Mouse (Mus musculus): ENCODE data around the gene Rbm3. TPM values are rescaled to one million over a fixed set of nuclear protein-coding genes. Genes with fewer than 3 reads are reported as not detected.
A peak's percentile ranks its signal among the peaks of the same experiment; 100 is the strongest.
"Not testable (repeated sequence)": the region's sequence is repeated elsewhere in the genome, so short reads cannot be mapped to it uniquely, and the experiment has no call there.

The Rbm3 gene
- polyA plus RNA-seq, 1 experiment: 235 TPM

- peak; percentile 85 to 91 for DNase-seq (ENCODE audit: extremely low spot score in 1 of 2, low spot score in 1 of 2)
Observed at GRCm38 (mm10) chrX:8132017-8132976, 13.4 kb downstream of the Rbm3 start, which contains the start of gene Wdr13. Gene Wdr13, minus strand, starts transcription at chrX:8132892.

GRCm38 (mm10) chrX:8131393-8131792, 14.3 kb downstream of the Rbm3 start:
- no peak for DNase-seq (ENCODE audit: extremely low spot score in 1 of 2, low spot score in 1 of 2)

GRCm38 (mm10) chrX:8125235-8125634, 20.4 kb downstream of the Rbm3 start:
- no peak for DNase-seq (ENCODE audit: extremely low spot score in 1 of 2, low spot score in 1 of 2)

GRCm38 (mm10) chrX:8123821-8124470, 21.7 kb downstream of the Rbm3 start:
- no peak for DNase-seq (ENCODE audit: extremely low spot score in 1 of 2, low spot score in 1 of 2)

- no peak for DNase-seq (ENCODE audit: extremely low spot score in 1 of 2, low spot score in 1 of 2)
Observed at GRCm38 (mm10) chrX:8117264-8117663, 28.4 kb downstream of the Rbm3 start.

- no peak for DNase-seq (ENCODE audit: extremely low spot score in 1 of 2, low spot score in 1 of 2)
Observed at GRCm38 (mm10) chrX:8115275-8115674, 30.4 kb downstream of the Rbm3 start.

GRCm38 (mm10) chrX:8105019-8105418, 40.7 kb downstream of the Rbm3 start:
- no peak for DNase-seq (ENCODE audit: extremely low spot score in 1 of 2, low spot score in 1 of 2)

- no peak for DNase-seq (ENCODE audit: extremely low spot score in 1 of 2, low spot score in 1 of 2)
Observed at GRCm38 (mm10) chrX:8102213-8102668, 43.4 kb downstream of the Rbm3 start.

GRCm38 (mm10) chrX:8101017-8101416, 44.7 kb downstream of the Rbm3 start:
- peak; percentile 43 to 75 for DNase-seq (ENCODE audit: extremely low spot score in 1 of 2, low spot score in 1 of 2)

GRCm38 (mm10) chrX:8099435-8099834, 46.2 kb downstream of the Rbm3 start:
- DNase-seq (ENCODE audit: extremely low spot score in 1 of 2, low spot score in 1 of 2): no peak

- DNase-seq (ENCODE audit: extremely low spot score in 1 of 2, low spot score in 1 of 2): peak; percentile 94 to 96
Observed at GRCm38 (mm10) chrX:8096787-8097242, 48.9 kb downstream of the Rbm3 start.

GRCm38 (mm10) chrX:8096068-8096786, 49.5 kb downstream of the Rbm3 start:
- peak; percentile 39 to 89 for DNase-seq (ENCODE audit: extremely low spot score in 1 of 2, low spot score in 1 of 2)

GRCm38 (mm10) chrX:8095546-8095945, 50.1 kb downstream of the Rbm3 start:
- DNase-seq (ENCODE audit: extremely low spot score in 1 of 2, low spot score in 1 of 2): no peak

- DNase-seq (ENCODE audit: extremely low spot score in 1 of 2, low spot score in 1 of 2): not testable (repeated sequence)
Observed at GRCm38 (mm10) chrX:8090954-8091347, 54.7 kb downstream of the Rbm3 start.

- DNase-seq (ENCODE audit: extremely low spot score in 1 of 2, low spot score in 1 of 2): no peak
Observed at GRCm38 (mm10) chrX:8090346-8090953, 55.2 kb downstream of the Rbm3 start, which contains the start of gene Was. Gene Was, minus strand, starts transcription at chrX:8090498.

- DNase-seq (ENCODE audit: extremely low spot score in 1 of 2, low spot score in 1 of 2): no peak
Observed at GRCm38 (mm10) chrX:8089746-8090145, 55.9 kb downstream of the Rbm3 start.
